Mouse (Mus musculus): ENCODE results near the gene Arhgap24.

DNA sequence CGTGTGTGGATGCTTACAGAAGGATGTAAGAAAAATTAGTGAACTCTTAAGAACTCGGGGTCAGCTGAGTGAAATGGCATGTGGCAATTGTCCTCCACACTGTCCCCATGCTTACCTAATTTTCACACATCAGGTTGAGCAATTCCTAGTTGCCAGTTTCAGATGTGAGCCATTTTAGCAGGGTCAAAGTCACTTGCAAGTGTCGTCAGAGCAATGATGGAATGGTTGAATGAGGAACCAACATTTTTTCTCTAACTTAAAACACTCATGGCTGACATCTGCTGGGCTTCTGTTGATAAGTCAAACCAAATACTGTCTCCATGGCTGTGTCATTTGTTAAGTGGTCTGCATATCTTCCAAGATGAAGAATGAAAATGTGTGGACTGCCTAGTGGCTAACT is 56.6 kb downstream of the Arhgap24 start:
- TF ChIP-seq CTCF (IDR thresholded peaks at IDR 0.05; ENCODE audit: low read depth) (peak; percentile 33), EP300 (IDR thresholded peaks at IDR 0.05; ENCODE audit: low read depth) (peak; percentile 54; the same call in 1 of the 2 replicates)

All from liver, postnatal 0 days (tissue).